Mouse (Mus musculus) hindbrain, embryonic 11.5 days (tissue): Measurements from ENCODE around the gene Zfp146. TPM values are rescaled to one million over a fixed set of nuclear protein-coding genes. Genes with fewer than 3 reads are reported as not detected.
"Not testable (repeated sequence)": the region's sequence is repeated elsewhere in the genome, so short reads cannot be mapped to it uniquely, and the experiment has no call there.

Source experiments
- ATAC-seq: fragments of 200-750 bp; cut with Nextera tagmentation; 2 replicates; pipeline ENCODE4 v1.8.0; 2017; ENCODE audit warnings: mild to moderate bottlenecking, moderate TSS enrichment, moderate library complexity; ENCODE audit not compliant: low FRiP score
- DNase-seq: peaks from one replicate; pipeline ENCODE4 v3.0.0-alpha.2; 2015; ENCODE audit warnings: low spot score
- H3K27ac ChIP-seq: fragments of 300-500 bp; sonication (generic); 2 replicates; pipeline ENCODE4 v1.5.1; 2014; ENCODE audit warnings: mild to moderate bottlenecking, low read depth, low read length
- H3K27me3 ChIP-seq: fragments of 300-500 bp; sonication (generic); 2 replicates; pipeline ENCODE4 v1.6.1; 2014; ENCODE audit warnings: mild to moderate bottlenecking, low read length, moderate library complexity, mixed read lengths; ENCODE audit not compliant: control insufficient read depth, insufficient read depth
- H3K36me3 ChIP-seq: fragments of 300-500 bp; sonication (generic); 2 replicates; pipeline ENCODE4 v1.6.1; 2014; ENCODE audit warnings: mild to moderate bottlenecking, low read length, moderate library complexity, mixed read lengths; ENCODE audit not compliant: control insufficient read depth, insufficient read depth
- H3K4me1 ChIP-seq: fragments of 300-500 bp; sonication (generic); replicated peaks from 2 replicates; pipeline ENCODE4 v1.6.1; 2014; ENCODE audit warnings: low read length, mixed read lengths; ENCODE audit not compliant: control insufficient read depth, insufficient read depth
- H3K4me2 ChIP-seq: fragments of 300-500 bp; sonication (generic); replicated peaks from 2 replicates; pipeline ENCODE4 v1.6.1; 2014; ENCODE audit warnings: mild to moderate bottlenecking, low read depth, low read length
- H3K4me3 ChIP-seq: fragments of 300-500 bp; sonication (generic); 2 replicates; pipeline ENCODE4 v1.5.1; 2014; ENCODE audit warnings: low read depth, low read length
- H3K9ac ChIP-seq: fragments of 300-500 bp; sonication (generic); 2 replicates; pipeline ENCODE4 v1.6.1; 2014; ENCODE audit warnings: low read depth, low read length
- H3K9me3 ChIP-seq: fragments of 300-500 bp; sonication (generic); 2 replicates; pipeline ENCODE4 v1.6.1; 2016; ENCODE audit warnings: low read length; ENCODE audit not compliant: control insufficient read depth
- WGBS: fragments of 180-500 bp; shearing (Covaris S2); extraction: QIAGEN DNeasy Blood & Tissue Kit; methylation state at CpG from one replicate; pipeline ENCODE4 v1.1.7; 2014; 5-methylcytosine and 5-hydroxymethylcytosine counted together
- polyA plus RNA-seq: library from polyadenylated mRNA; unstranded; fragments of >200 nt; fragmentation: Nextera tagmentation; extraction: Ambion mirVana; gene quantifications from 2 replicates; pipeline ENCODE4 v1.2.1, GENCODE M21; 2014

Gene Zfp146
- polyA plus RNA-seq, result 16.3 and 26.1 TPM in 2 replicates

- WGBS, result under 1% methylated on average over 36 of the region's 36 CpGs
- peaks cover 12% of the 10 kb centered on the region for H3K36me3 ChIP-seq
Measured at GRCm38 (mm10) chr7:30169583-30170282, at the start of gene Zfp146. TSS of gene Zfp146 (minus strand) at chr7:30169750.

GRCm38 (mm10) chr7:30217277-30217676 is 47.7 kb upstream of the Zfp146 start:
- no peak overlapping the region for H3K4me2 ChIP-seq
- H3K36me3 ChIP-seq, result no peaks in the 10 kb centered on the region
- DNase-seq, result no peak
- H3K4me1 ChIP-seq, result no peaks in the 10 kb centered on the region
- no peak overlapping the region for H3K9ac ChIP-seq
- no peaks in the 10 kb centered on the region for H3K27me3 ChIP-seq
- WGBS, result 76% methylated on average over 2 of the region's 2 CpGs
- peak; percentile 56 for ATAC-seq
- no peaks in the 10 kb centered on the region for H3K9me3 ChIP-seq
- no peak overlapping the region for H3K27ac ChIP-seq
- H3K4me3 ChIP-seq, result no peak overlapping the region

More at GRCm38 (mm10) chr7:30169583-30170282, at the start of gene Zfp146:
- Histone ChIP-seq H3K27ac (peak within 1 kb of the TSS; percentile 85), H3K9ac (peak within 1 kb of the TSS; percentile 91), H3K4me3 (peak within 1 kb of the TSS; percentile 62), H3K9me3 (peaks cover 11% of the 10 kb centered on the region), H3K4me2 (peak within 1 kb of the TSS; percentile 68), H3K4me1 (no peaks in the 10 kb centered on the region), H3K27me3 (no peaks in the 10 kb centered on the region)
- peak; percentile 97 for ATAC-seq
- DNase-seq, result peak; percentile 93

GRCm38 (mm10) chr7:30216723-30217151 is 47.2 kb upstream of the Zfp146 start:
- peak; percentile 78 for ATAC-seq
- Histone ChIP-seq H3K27ac (no peak overlapping the region), H3K9ac (no peak overlapping the region)

GRCm38 (mm10) chr7:30215875-30216274 is 46.3 kb upstream of the Zfp146 start:
- H3K27me3 ChIP-seq, result no peaks in the 10 kb centered on the region
- DNase-seq (no peak), ATAC-seq (no peak)
- H3K4me3 ChIP-seq, result no peak overlapping the region
- no peaks in the 10 kb centered on the region for H3K4me1 ChIP-seq
- H3K27ac ChIP-seq, result no peak overlapping the region
- no peak overlapping the region for H3K9ac ChIP-seq
- WGBS, result 68% methylated on average over 3 of the region's 3 CpGs
- no peaks in the 10 kb centered on the region for H3K36me3 ChIP-seq
- no peaks in the 10 kb centered on the region for H3K9me3 ChIP-seq
- H3K4me2 ChIP-seq, result no peak overlapping the region

More at GRCm38 (mm10) chr7:30216723-30217151, 47.2 kb upstream of the Zfp146 start:
- Histone ChIP-seq H3K4me2 (no peak overlapping the region; the same call in 1 of the 2 replicates), H3K27me3 (no peaks in the 10 kb centered on the region), H3K4me3 (no peak overlapping the region), H3K4me1 (no peaks in the 10 kb centered on the region), H3K9me3 (no peaks in the 10 kb centered on the region), H3K36me3 (no peaks in the 10 kb centered on the region)
- WGBS, result under 1% methylated on average over 16 of the region's 16 CpGs
- DNase-seq, result peak; percentile 97

GRCm38 (mm10) chr7:30213881-30214280 is 44.3 kb upstream of the Zfp146 start:
- ATAC-seq (no peak), DNase-seq (no peak)
- no peak overlapping the region for H3K4me2 ChIP-seq
- no peak overlapping the region for H3K4me3 ChIP-seq
- H3K4me1 ChIP-seq, result no peaks in the 10 kb centered on the region
- no peak overlapping the region for H3K27ac ChIP-seq
- H3K9me3 ChIP-seq, result no peaks in the 10 kb centered on the region
- 96% methylated on average over 3 of the region's 3 CpGs for WGBS
- H3K9ac ChIP-seq, result no peak overlapping the region
- H3K36me3 ChIP-seq, result no peaks in the 10 kb centered on the region
- no peaks in the 10 kb centered on the region for H3K27me3 ChIP-seq

GRCm38 (mm10) chr7:30211025-30211424 is 41.5 kb upstream of the Zfp146 start:
- no peaks in the 10 kb centered on the region for H3K4me1 ChIP-seq
- H3K9ac ChIP-seq, result no peak overlapping the region
- no peak overlapping the region for H3K4me2 ChIP-seq
- no peaks in the 10 kb centered on the region for H3K36me3 ChIP-seq
- H3K4me3 ChIP-seq, result no peak overlapping the region
- no peak for ATAC-seq
- H3K27ac ChIP-seq, result no peak overlapping the region
- DNase-seq, result no peak
- no peaks in the 10 kb centered on the region for H3K9me3 ChIP-seq
- 23% methylated on average over 4 of the region's 4 CpGs for WGBS
- no peaks in the 10 kb centered on the region for H3K27me3 ChIP-seq

GRCm38 (mm10) chr7:30206364-30206763 is 36.8 kb upstream of the Zfp146 start:
- not testable (repeated sequence) for ATAC-seq, H3K9ac ChIP-seq, H3K9me3 ChIP-seq, H3K36me3 ChIP-seq, DNase-seq, H3K4me2 ChIP-seq, H3K27me3 ChIP-seq, H3K4me3 ChIP-seq, H3K4me1 ChIP-seq, H3K27ac ChIP-seq
- WGBS, result 65% methylated on average over 5 of the region's 5 CpGs

GRCm38 (mm10) chr7:30205383-30205782 is 35.8 kb upstream of the Zfp146 start:
- H3K9ac ChIP-seq, result no peak overlapping the region
- H3K4me3 ChIP-seq, result no peak overlapping the region
- no peak overlapping the region for H3K27ac ChIP-seq
- no peak overlapping the region for H3K4me2 ChIP-seq
- H3K36me3 ChIP-seq, result no peaks in the 10 kb centered on the region
- no peaks in the 10 kb centered on the region for H3K4me1 ChIP-seq
- 8% methylated on average over 2 of the region's 2 CpGs for WGBS
- DNase-seq (peak; percentile 80), ATAC-seq (no peak)
- no peaks in the 10 kb centered on the region for H3K9me3 ChIP-seq
- no peaks in the 10 kb centered on the region for H3K27me3 ChIP-seq

GRCm38 (mm10) chr7:30204380-30204779 is 34.8 kb upstream of the Zfp146 start:
- ATAC-seq (no peak), DNase-seq (peak; percentile 23)
- 32% methylated on average over 8 of the region's 8 CpGs for WGBS
- Histone ChIP-seq H3K9ac (no peak overlapping the region), H3K9me3 (no peaks in the 10 kb centered on the region), H3K4me1 (no peaks in the 10 kb centered on the region), H3K36me3 (no peaks in the 10 kb centered on the region), H3K27ac (no peak overlapping the region), H3K27me3 (no peaks in the 10 kb centered on the region), H3K4me3 (no peak overlapping the region), H3K4me2 (no peak overlapping the region)
